Mouse (Mus musculus) hindbrain, postnatal 0 days (tissue): ENCODE data around the gene Lrrfip1. TPM values are rescaled to one million over a fixed set of nuclear protein-coding genes. Genes with fewer than 3 reads are reported as not detected.
A peak's percentile ranks its signal among the peaks of the same experiment; 100 is the strongest.

Experiments used
- ATAC-seq: fragments of 200-750 bp; cut with Nextera tagmentation; 2 replicates; pipeline ENCODE4 v1.8.0; 2017; ENCODE audit warnings: mild to moderate bottlenecking, moderate TSS enrichment, moderate library complexity
- DNase-seq: peaks from one replicate; pipeline ENCODE4 v3.0.0-alpha.2; 2015; ENCODE audit warnings: low spot score
- H3K27ac ChIP-seq: fragments of 300-500 bp; sonication (generic); 2 replicates; pipeline ENCODE4 v1.5.1; 2014; ENCODE audit warnings: mild to moderate bottlenecking
- H3K27me3 ChIP-seq: fragments of 300-500 bp; sonication (generic); 2 replicates; pipeline ENCODE4 v1.6.1; 2014; ENCODE audit warnings: low read length, mixed read lengths; ENCODE audit not compliant: insufficient read depth
- H3K36me3 ChIP-seq: fragments of 300-500 bp; sonication (generic); 2 replicates; pipeline ENCODE4 v1.6.1; 2014; ENCODE audit warnings: low read length, mixed read lengths; ENCODE audit not compliant: insufficient read depth
- H3K4me1 ChIP-seq: fragments of 300-500 bp; sonication (generic); 2 replicates; pipeline ENCODE4 v1.6.1; 2014; ENCODE audit warnings: antibody characterized with exemption, low read length, mixed read lengths; ENCODE audit not compliant: insufficient read depth
- H3K4me2 ChIP-seq: fragments of 300-500 bp; sonication (generic); 2 replicates; pipeline ENCODE4 v1.6.1; 2014; ENCODE audit warnings: low read depth, mild to moderate bottlenecking, low read length, moderate library complexity, mixed read lengths
- H3K4me3 ChIP-seq: fragments of 300-500 bp; sonication (generic); 2 replicates; pipeline ENCODE4 v1.5.1; 2014; ENCODE audit warnings: low read length
- H3K9ac ChIP-seq: fragments of 300-500 bp; sonication (generic); replicated peaks from 2 replicates; pipeline ENCODE4 v1.6.1; 2014; ENCODE audit warnings: mild to moderate bottlenecking, low read length, moderate library complexity, mixed read lengths
- H3K9me3 ChIP-seq: fragments of 300-500 bp; sonication (generic); 2 replicates; pipeline ENCODE4 v1.6.1; 2016; ENCODE audit warnings: low read length, mixed read lengths
- CTCF ChIP-seq: IDR thresholded peaks from 2 replicates; pipeline ENCODE4 v1.5.1; 2016; ENCODE audit warnings: antibody characterized with exemption, control low read depth, low read depth
- WGBS: fragments of 180-500 bp; shearing (Covaris S2); extraction: QIAGEN DNeasy Blood & Tissue Kit; methylation state at CpG from one replicate; pipeline ENCODE4 v1.1.7; 2014; 5-methylcytosine and 5-hydroxymethylcytosine counted together
- polyA plus RNA-seq: library from polyadenylated mRNA; unstranded; fragments of >200 nt; fragmentation: Nextera tagmentation; extraction: Ambion mirVana; gene quantifications from 2 replicates; pipeline ENCODE4 v1.2.1, GENCODE M21; 2015
- total RNA-seq: library from RNA; depleted of rRNA; stranded (reverse); fragments of >200 nt; gene quantifications from 2 replicates; pipeline ENCODE4 v1.2.3, GENCODE M21; 2014

Gene Lrrfip1
- total and polyA plus RNA-seq, 2 experiments from 2014 or later, result 26.9 to 37.5 TPM

DNA sequence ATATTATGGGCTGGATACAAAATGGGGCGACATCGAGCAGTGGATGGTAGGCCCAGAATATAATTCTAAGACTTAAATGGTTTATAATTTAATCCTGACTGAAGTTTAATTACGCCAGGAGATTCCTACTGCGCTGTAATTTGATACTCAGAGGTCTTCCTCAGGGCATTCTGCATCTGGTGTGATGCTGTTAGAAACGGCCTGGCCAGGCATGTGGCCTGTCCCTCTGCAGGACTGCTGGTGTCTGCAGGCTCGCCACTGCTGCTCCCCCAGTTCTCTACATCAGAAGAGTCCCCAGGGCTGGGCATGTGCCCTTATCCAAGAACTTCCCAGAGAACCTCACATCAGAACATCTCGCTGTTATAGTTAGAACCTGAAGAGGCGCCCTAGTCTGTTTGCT is 78.4 kb downstream of the Lrrfip1 start:
- TF ChIP-seq CTCF, result no peak
- H3K27me3 ChIP-seq, result no peaks in the 10 kb centered on the region
- no peak for ATAC-seq
- H3K4me1 ChIP-seq, result no peaks in the 10 kb centered on the region
- H3K9me3 ChIP-seq, result no peaks in the 10 kb centered on the region
- no peak overlapping the region for H3K4me2 ChIP-seq
- H3K9ac ChIP-seq, result no peak overlapping the region
- no peak for DNase-seq
- no peak overlapping the region for H3K4me3 ChIP-seq
- WGBS, result 58% methylated on average over 8 of the region's 8 CpGs
- no peaks in the 10 kb centered on the region for H3K36me3 ChIP-seq
- no peak overlapping the region for H3K27ac ChIP-seq

- no peak overlapping the region for H3K4me2 ChIP-seq
- no peak overlapping the region for H3K27ac ChIP-seq
- no peaks in the 10 kb centered on the region for H3K27me3 ChIP-seq
- no peak overlapping the region for H3K4me3 ChIP-seq
- DNase-seq (no peak), ATAC-seq (no peak)
- H3K9ac ChIP-seq, result no peak overlapping the region
- no peaks in the 10 kb centered on the region for H3K36me3 ChIP-seq
- no peak for TF ChIP-seq CTCF
- H3K4me1 ChIP-seq, result no peaks in the 10 kb centered on the region
- H3K9me3 ChIP-seq, result no peaks in the 10 kb centered on the region
- 83% methylated on average over 9 of the region's 9 CpGs for WGBS
These were observed 78.9 kb downstream of the Lrrfip1 start for GRCm38 (mm10) chr1:91077456-91077855.

- Histone ChIP-seq H3K36me3 (no peaks in the 10 kb centered on the region), H3K27ac (no peak overlapping the region), H3K4me2 (no peak overlapping the region), H3K9me3 (no peaks in the 10 kb centered on the region), H3K4me1 (no peaks in the 10 kb centered on the region), H3K27me3 (no peaks in the 10 kb centered on the region), H3K4me3 (no peak overlapping the region), H3K9ac (no peak overlapping the region)
- TF ChIP-seq CTCF, result no peak
- 92% methylated on average over 8 of the region's 8 CpGs for WGBS
- no peak for ATAC-seq
- no peak for DNase-seq
These were observed 79.4 kb downstream of the Lrrfip1 start for GRCm38 (mm10) chr1:91077980-91078379.

DNA sequence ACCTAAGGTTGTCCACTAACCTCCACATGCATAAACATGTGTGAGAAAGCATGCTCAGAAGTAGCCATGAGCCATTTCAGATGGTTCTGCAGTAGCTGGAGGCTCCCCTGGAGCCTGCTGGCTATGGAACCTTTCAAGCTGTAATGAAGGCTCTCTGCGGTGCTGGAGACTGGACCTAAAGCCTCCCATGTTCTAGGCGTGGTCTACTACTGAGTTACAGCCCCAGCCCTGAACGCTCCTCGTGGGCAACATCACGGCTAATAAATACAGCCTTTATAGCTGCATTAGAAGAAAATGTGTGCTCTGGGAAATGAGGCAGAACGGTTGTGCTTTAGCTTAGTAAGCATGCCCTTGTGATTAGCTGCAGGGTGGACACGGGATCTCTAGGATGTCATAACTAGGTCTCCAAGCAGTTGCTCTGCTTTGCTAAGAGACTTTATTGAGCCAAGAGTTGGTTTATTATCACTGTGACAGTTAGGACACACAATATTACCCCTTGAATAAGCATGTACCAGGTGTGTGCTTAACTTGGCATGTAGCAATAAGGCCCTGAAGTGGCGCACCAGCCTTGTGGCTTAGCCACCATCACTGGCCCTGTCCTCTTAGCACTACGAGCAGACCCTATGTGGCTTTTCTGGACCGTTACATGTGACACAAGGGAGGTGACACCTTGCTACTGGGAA is 81.3 kb downstream of the Lrrfip1 start:
- Histone ChIP-seq H3K9ac (no peak overlapping the region), H3K27ac (no peak overlapping the region), H3K4me1 (no peaks in the 10 kb centered on the region), H3K36me3 (no peaks in the 10 kb centered on the region), H3K4me3 (no peak overlapping the region), H3K4me2 (no peak overlapping the region), H3K9me3 (no peaks in the 10 kb centered on the region), H3K27me3 (no peaks in the 10 kb centered on the region)
- ATAC-seq, result peak; percentile 51
- no peak for DNase-seq
- WGBS, result 87% methylated on average over 10 of the region's 10 CpGs
- no peak for TF ChIP-seq CTCF

GRCm38 (mm10) chr1:91080423-91080749 is 81.8 kb downstream of the Lrrfip1 start:
- Histone ChIP-seq H3K27ac (no peak overlapping the region), H3K4me1 (no peaks in the 10 kb centered on the region), H3K36me3 (no peaks in the 10 kb centered on the region), H3K27me3 (no peaks in the 10 kb centered on the region), H3K9ac (no peak overlapping the region), H3K4me2 (no peak overlapping the region), H3K9me3 (no peaks in the 10 kb centered on the region), H3K4me3 (no peak overlapping the region)
- WGBS, result 77% methylated on average over 7 of the region's 7 CpGs
- DNase-seq (peak; percentile 15), ATAC-seq (no peak)
- peak; percentile 29; the same call in 1 of the 2 replicates for TF ChIP-seq CTCF

DNA sequence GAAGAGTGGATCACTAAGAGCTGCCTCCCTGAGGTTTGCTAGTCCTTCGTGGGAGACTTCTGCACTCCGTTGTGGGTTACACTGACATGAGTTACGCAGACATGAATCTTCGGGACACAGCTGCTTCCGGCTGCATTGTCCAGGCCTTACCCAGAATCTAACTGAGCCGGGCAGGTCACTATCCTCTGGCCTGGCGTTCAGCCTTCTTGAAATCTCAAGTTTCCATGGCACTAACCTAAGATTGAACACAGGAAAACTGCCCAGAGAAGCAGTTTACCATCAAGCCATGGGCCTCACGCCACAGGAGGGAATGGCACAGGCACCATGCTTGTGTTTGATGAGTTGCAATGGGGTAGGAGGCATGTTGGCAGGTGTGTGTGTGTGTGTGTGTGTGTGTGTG is 85.8 kb downstream of the Lrrfip1 start:
- H3K9me3 ChIP-seq, result no peaks in the 10 kb centered on the region
- DNase-seq (no peak), ATAC-seq (no peak)
- WGBS, result 88% methylated on average over 8 of the region's 8 CpGs
- no peak overlapping the region for H3K4me2 ChIP-seq
- no peaks in the 10 kb centered on the region for H3K27me3 ChIP-seq
- H3K4me1 ChIP-seq, result no peaks in the 10 kb centered on the region
- H3K27ac ChIP-seq, result no peak overlapping the region
- TF ChIP-seq CTCF, result no peak
- H3K4me3 ChIP-seq, result no peak overlapping the region
- H3K9ac ChIP-seq, result no peak overlapping the region
- H3K36me3 ChIP-seq, result no peaks in the 10 kb centered on the region

- TF ChIP-seq CTCF, result no peak
- 87% methylated on average over 10 of the region's 10 CpGs for WGBS
- H3K4me3 ChIP-seq, result no peak overlapping the region
- H3K27ac ChIP-seq, result no peak overlapping the region
- no peak overlapping the region for H3K4me2 ChIP-seq
- no peaks in the 10 kb centered on the region for H3K4me1 ChIP-seq
- no peak for ATAC-seq
- no peak overlapping the region for H3K9ac ChIP-seq
- no peaks in the 10 kb centered on the region for H3K27me3 ChIP-seq
- no peaks in the 10 kb centered on the region for H3K9me3 ChIP-seq
- H3K36me3 ChIP-seq, result no peaks in the 10 kb centered on the region
- DNase-seq, result no peak
These were observed 86.5 kb downstream of the Lrrfip1 start for GRCm38 (mm10) chr1:91085009-91085408.
